Mouse (Mus musculus) olfactory bulb, adult 2 months (tissue): ENCODE measurements around the gene Plk5.

Experiments used
- CTCF ChIP-seq: fragments of 200-500 bp; IDR thresholded peaks from 2 replicates; pipeline ENCODE4 v1.5.1; 2012; ENCODE audit warnings: low read depth, mild to moderate bottlenecking, low read length, moderate library complexity; ENCODE audit not compliant: insufficient read depth
- POLR2A ChIP-seq: fragments of 200-500 bp; IDR thresholded peaks from 2 replicates; pipeline ENCODE4 v1.6.1; 2012; ENCODE audit warnings: mild to moderate bottlenecking, low read depth, low read length, moderate library complexity; ENCODE audit not compliant: insufficient read depth

DNA sequence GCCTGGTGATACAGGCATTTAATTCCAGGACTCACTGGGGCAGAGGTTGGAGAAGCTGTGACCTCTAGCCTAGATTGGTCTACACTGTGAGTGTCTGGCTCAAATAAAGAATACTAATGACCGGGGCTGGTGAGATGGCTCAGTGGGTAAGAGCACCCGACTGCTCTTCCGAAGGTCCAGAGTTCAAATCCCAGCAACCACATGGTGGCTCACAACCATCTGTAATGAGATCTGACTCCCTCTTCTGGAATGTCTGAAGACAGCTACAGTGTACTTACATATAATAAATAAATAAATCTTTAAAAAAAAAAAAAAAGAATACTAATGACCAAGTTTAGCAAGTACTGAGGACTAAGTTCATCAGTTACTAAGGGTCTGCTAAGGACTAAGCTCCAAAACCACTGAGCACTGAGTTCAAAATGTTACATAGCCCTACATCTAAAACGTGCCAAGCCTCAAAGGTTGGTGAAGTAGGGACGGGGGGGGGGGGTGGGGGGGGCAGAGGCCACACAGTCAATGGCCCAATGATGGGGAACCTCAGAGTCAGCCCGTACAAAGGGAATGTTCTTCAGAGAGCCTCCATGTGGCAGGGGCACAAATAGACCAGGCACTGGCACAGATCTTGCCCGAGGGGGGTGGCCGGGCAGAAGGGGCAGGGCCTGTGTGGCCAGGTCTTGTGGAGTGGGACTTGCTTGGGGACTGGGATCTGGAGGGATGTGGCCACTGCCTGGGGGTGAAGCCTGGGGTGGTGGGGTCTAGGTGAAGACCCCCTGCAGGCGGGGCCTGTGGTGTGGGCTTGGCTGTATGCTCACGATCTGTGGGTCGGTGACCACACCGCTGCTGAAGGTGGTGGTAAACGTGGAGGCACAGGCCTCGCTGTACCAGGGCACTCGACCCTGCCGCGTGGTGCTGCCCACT is 31.9 kb upstream of the Plk5 start:
- TF ChIP-seq CTCF (no peak), POLR2A (no peak)
